Mouse (Mus musculus): ENCODE measurements at regions not wholly inside any gene's neighbourhood (a gene's known extent, or its start where the extent isn't known, plus 50 kb on each side); places are given as distances from the start of the nearest gene placed in this dataset.

- intact Hi-C loops (cut with DNase I): no loop called here
Measured at GRCm38 (mm10) chr14:71486176-71486970, 886.7 kb upstream of the Fam160b2 start.

- intact Hi-C loops (cut with DNase I): loop anchor here (2.0 to 5.0 kb wide), 2 partner anchors 195 to 817 kb away; no protein-coding TSS in a partner anchor
Measured at GRCm38 (mm10) chr14:71475656-71476055, 876.0 kb upstream of the Fam160b2 start.

- intact Hi-C loops (cut with DNase I): loop anchor here (2.0 kb wide), 1 partner anchor 197 kb away; no protein-coding TSS in a partner anchor
Measured at GRCm38 (mm10) chr14:71473907-71474306, 874.3 kb upstream of the Fam160b2 start.

GRCm38 (mm10) chr14:71432364-71432763 is 832.7 kb upstream of the Fam160b2 start:
- intact Hi-C loops (cut with DNase I): no loop called here

All from adrenal gland (tissue).